Mouse (Mus musculus) cerebral cortex, adult 2 months (tissue): ENCODE data around the gene Fam162a.

Experiments used
- WGBS: fragments of 180-500 bp; shearing (Covaris S2); methylation state at CpG from one replicate; pipeline ENCODE4 v1.1.7; 2018; 5-methylcytosine and 5-hydroxymethylcytosine counted together

Gene Fam162a

GRCm38 (mm10) chr16:36071450-36072379 lies at the start of gene Fam162a, which contains the start of gene Ccdc58:
TSS of gene Fam162a (minus strand) at chr16:36071594.
TSS of gene Ccdc58 (plus strand) at chr16:36071685.
- under 1% methylated on average over 80 of the region's 81 CpGs for WGBS

GRCm38 (mm10) chr16:36115751-36116150 lies 44.4 kb upstream of the Fam162a start:
- WGBS: 94% methylated on average over 6 of the region's 6 CpGs

- 76% methylated on average over 1 of the region's 1 CpGs for WGBS
Observed at GRCm38 (mm10) chr16:36102211-36102610, 30.8 kb upstream of the Fam162a start.

- 91% methylated on average over 1 of the region's 1 CpGs for WGBS
Observed at GRCm38 (mm10) chr16:36101526-36101925, 30.1 kb upstream of the Fam162a start.

- 89% methylated on average over 12 of the region's 12 CpGs for WGBS
Observed at GRCm38 (mm10) chr16:36097813-36098499, 26.6 kb upstream of the Fam162a start.

GRCm38 (mm10) chr16:36094079-36094478 lies 22.7 kb upstream of the Fam162a start:
- WGBS: 83% methylated on average over 3 of the region's 3 CpGs

- WGBS: 91% methylated on average over 11 of the region's 11 CpGs
Observed at GRCm38 (mm10) chr16:36090785-36091509, 19.6 kb upstream of the Fam162a start.

GRCm38 (mm10) chr16:36089850-36090616 lies 18.6 kb upstream of the Fam162a start:
- 67% methylated on average over 8 of the region's 8 CpGs for WGBS

GRCm38 (mm10) chr16:36089065-36089464 lies 17.7 kb upstream of the Fam162a start:
- WGBS: 73% methylated on average over 7 of the region's 7 CpGs

- 86% methylated on average over 4 of the region's 4 CpGs for WGBS
Observed at GRCm38 (mm10) chr16:36087846-36088245, 16.5 kb upstream of the Fam162a start.

- 96% methylated on average over 3 of the region's 3 CpGs for WGBS
Observed at GRCm38 (mm10) chr16:36079916-36080315, 8.5 kb upstream of the Fam162a start.

- 86% methylated on average over 3 of the region's 3 CpGs for WGBS
Observed at GRCm38 (mm10) chr16:36074772-36075171, 3.4 kb upstream of the Fam162a start.

- 27% methylated on average over 8 of the region's 8 CpGs for WGBS
Observed at GRCm38 (mm10) chr16:36072410-36073011, 1.1 kb upstream of the Fam162a start.

- WGBS: under 1% methylated on average over 16 of the region's 16 CpGs
Observed at GRCm38 (mm10) chr16:36071071-36071449, 334 bp downstream of the Fam162a start.

GRCm38 (mm10) chr16:36069819-36070575 lies 1.4 kb downstream of the Fam162a start:
- 35% methylated on average over 9 of the region's 9 CpGs for WGBS

GRCm38 (mm10) chr16:36068356-36068755 lies 3.0 kb downstream of the Fam162a start:
- 74% methylated on average over 3 of the region's 3 CpGs for WGBS

- 66% methylated on average over 2 of the region's 2 CpGs for WGBS
Observed at GRCm38 (mm10) chr16:36067694-36068093, 3.7 kb downstream of the Fam162a start.

GRCm38 (mm10) chr16:36064904-36065303 lies 6.5 kb downstream of the Fam162a start:
- 89% methylated on average over 5 of the region's 5 CpGs for WGBS

GRCm38 (mm10) chr16:36063315-36063714 lies 8.1 kb downstream of the Fam162a start:
- 48% methylated on average over 2 of the region's 2 CpGs for WGBS

- 81% methylated on average over 1 of the region's 1 CpGs for WGBS
Observed at GRCm38 (mm10) chr16:36062534-36062933, 8.9 kb downstream of the Fam162a start.
